Mouse (Mus musculus): ENCODE measurements around the gene Smyd3.

GRCm38 (mm10) chr1:179055760-179056159 lies 462.1 kb downstream of the Smyd3 start:
- TF ChIP-seq POLR2A (IDR thresholded peaks at IDR 0.05; ENCODE audit: borderline replicate concordance, extremely low read depth, insufficient read depth, insufficient read length, poor library complexity, severe bottlenecking) (no peak), CTCF (IDR thresholded peaks at IDR 0.05; ENCODE audit: borderline replicate concordance, extremely low read depth, insufficient read depth, insufficient read length) (no peak)
